Comparison of ENCODE assay signal across 14 mouse cellular contexts in genomic region chr16:56071317-56072232, GRCm38 (mm10). TPM values are rescaled to one million over a fixed set of nuclear protein-coding genes. Genes with fewer than 3 reads are reported as not detected.
DNase-seq lines count a peak whose midpoint lies in the region; ATAC-seq and TF ChIP-seq lines count a peak whose summit lies in the region.
"Had no signal": no experiment of that assay in that cellular context is flagged by ENCODE, and none has a peak within 500 bp of the region (broad histone marks: within the 10 kb centered on the region; RNA-seq: fewer than 3 reads in every experiment).

No protein-coding gene starts in this region.

- H3K4me2 ChIP-seq in lung, postnatal 0 days (replicated peaks; ENCODE audit: low read depth, low read length) = no peak overlapping the region
- no peak overlapping the region for H3K4me2 ChIP-seq in intestine, embryonic 16.5 days (ENCODE audit: low read depth, low read length)
- H3K4me2 ChIP-seq in forebrain, embryonic 16.5 days (ENCODE audit: low read length) = no peak overlapping the region
- H3K4me2 ChIP-seq: forebrain, embryonic 12.5 days; neural tube, embryonic 15.5 days had no signal

- no peaks in the 10 kb centered on the region for H3K36me3 ChIP-seq in lung, postnatal 0 days (ENCODE audit: insufficient read depth, low read length)
- no peaks in the 10 kb centered on the region for H3K36me3 ChIP-seq in intestine, embryonic 16.5 days (ENCODE audit: control insufficient read depth, insufficient read depth, low read length)
- H3K36me3 ChIP-seq in forebrain, embryonic 16.5 days (ENCODE audit: control insufficient read depth, insufficient read depth) = no peaks in the 10 kb centered on the region
- H3K36me3 ChIP-seq: forebrain, embryonic 12.5 days; neural tube, embryonic 15.5 days had no signal

- peak; percentile 5; the same call in 1 of the 2 replicates for ATAC-seq in lung, postnatal 0 days
- ATAC-seq in intestine, embryonic 16.5 days = peak; percentile 57
- no peak for ATAC-seq in forebrain, embryonic 16.5 days
- ATAC-seq: CD4-positive, CD25-positive, alpha-beta regulatory T cell, adult 4 months had no signal

- DNase-seq in lung, postnatal 0 days (ENCODE audit: low spot score) = no peak
- DNase-seq in lung, postnatal 4 days = no peak
- DNase-seq in MEL-GATA-1-ER (ENCODE audit: extremely low read depth, low read depth) = peak; percentile 79
- peak; percentile 45 to 76 for DNase-seq in spleen, postnatal 10 days (ENCODE audit: low spot score in 2 of 2)
- DNase-seq in ovary, postnatal 10 days (ENCODE audit: low spot score) = no peak
- no peak for DNase-seq in left cerebral cortex, postnatal 36 days (ENCODE audit: low spot score in 2 of 2)
- DNase-seq: kidney, postnatal 4 days; right cerebral cortex, postnatal 14 days; thymus, adult 2 months had no signal

- H3K4me3 ChIP-seq in lung, postnatal 0 days (ENCODE audit: low read depth, low read length) = no peak overlapping the region
- no peak overlapping the region for H3K4me3 ChIP-seq in intestine, embryonic 16.5 days (ENCODE audit: low read length)
- no peak overlapping the region for H3K4me3 ChIP-seq in forebrain, embryonic 16.5 days (replicated peaks; ENCODE audit: low read length)
- H3K4me3 ChIP-seq: forebrain, embryonic 12.5 days; neural tube, embryonic 15.5 days had no signal

- no peak for TF ChIP-seq CTCF in lung, postnatal 0 days (IDR thresholded peaks at IDR 0.05)

- H3K27me3 ChIP-seq in lung, postnatal 0 days (replicated peaks; ENCODE audit: insufficient read depth, low read length) = no peaks in the 10 kb centered on the region
- no peaks in the 10 kb centered on the region for H3K27me3 ChIP-seq in intestine, embryonic 16.5 days (replicated peaks; ENCODE audit: control insufficient read depth, insufficient read depth, low read length)
- H3K27me3 ChIP-seq in forebrain, embryonic 16.5 days (replicated peaks; ENCODE audit: control insufficient read depth, insufficient read depth, low read length) = 0 out of 2 replicates have a peak, but pooled peaks cover 3% of the 10 kb centered on the region
- H3K27me3 ChIP-seq: neural tube, embryonic 15.5 days had no signal

- no peak overlapping the region for H3K27ac ChIP-seq in lung, postnatal 0 days (ENCODE audit: low read length)
- no peak overlapping the region for H3K27ac ChIP-seq in intestine, embryonic 16.5 days (ENCODE audit: low read length)
- no peak overlapping the region for H3K27ac ChIP-seq in forebrain, embryonic 16.5 days (ENCODE audit: low read length)
- H3K27ac ChIP-seq: forebrain, embryonic 12.5 days; neural tube, embryonic 15.5 days had no signal

- no peak for TF ChIP-seq EP300 in lung, postnatal 0 days (IDR thresholded peaks at IDR 0.05)

- H3K4me1 ChIP-seq in lung, postnatal 0 days (ENCODE audit: insufficient read depth, low read depth, low read length) = no peaks in the 10 kb centered on the region; the same call in 1 of the 2 replicates
- H3K4me1 ChIP-seq in intestine, embryonic 16.5 days (ENCODE audit: control insufficient read depth, insufficient read depth, low read length) = peaks cover 7% of the 10 kb centered on the region; the same call in 1 of the 2 replicates
- H3K4me1 ChIP-seq in forebrain, embryonic 16.5 days (replicated peaks; ENCODE audit: control insufficient read depth, insufficient read depth, low read length) = peaks cover 7% of the 10 kb centered on the region

- no peaks in the 10 kb centered on the region for H3K9me3 ChIP-seq in lung, postnatal 0 days (ENCODE audit: low read length)
- H3K9me3 ChIP-seq in intestine, embryonic 16.5 days (ENCODE audit: control insufficient read depth, low read length) = no peaks in the 10 kb centered on the region
- H3K9me3 ChIP-seq in forebrain, embryonic 16.5 days (ENCODE audit: control insufficient read depth, low read length) = no peaks in the 10 kb centered on the region
- H3K9me3 ChIP-seq: forebrain, embryonic 12.5 days; neural tube, embryonic 15.5 days had no signal

- WGBS in lung, postnatal 0 days = 37% methylated on average over 5 of the region's 5 CpGs
- 45% methylated on average over 5 of the region's 5 CpGs for WGBS in intestine, embryonic 16.5 days
- WGBS in forebrain, embryonic 16.5 days = 45% methylated on average over 5 of the region's 5 CpGs

- intact Hi-C loops in left cerebral cortex, postnatal 36 days (cut with DNase I) = loop anchor here (10.0 kb wide), 1 partner anchor 97 kb away; the partner anchor contains the start of gene Zbtb11

- H3K9ac ChIP-seq in lung, postnatal 0 days (replicated peaks; ENCODE audit: low read depth) = no peak overlapping the region
- no peak overlapping the region for H3K9ac ChIP-seq in intestine, embryonic 16.5 days (ENCODE audit: low read depth, low read length)
- no peak overlapping the region for H3K9ac ChIP-seq in forebrain, embryonic 16.5 days (replicated peaks; ENCODE audit: low read depth, low read length)
- H3K9ac ChIP-seq: forebrain, embryonic 12.5 days; neural tube, embryonic 15.5 days had no signal

RNA-seq across cellular contexts. Expression of gene Senp7, which starts 23.4 kb away (rescaled TPM):
- polyA plus RNA-seq in lung, postnatal 0 days (2015; fragmentation: Nextera tagmentation; extraction: Ambion mirVana) = 19.9 and 21.2 TPM in 2 replicates
- 14.9 and 20.5 TPM in 2 replicates for polyA plus RNA-seq in intestine, embryonic 16.5 days (2015; fragmentation: Nextera tagmentation; extraction: Ambion mirVana)
- polyA plus RNA-seq in forebrain, embryonic 16.5 days (2015; fragmentation: Nextera tagmentation; extraction: Ambion mirVana) = 59.9 and 60.2 TPM in 2 replicates
- 10 to 100 TPM; 33.1 to 48.4 TPM for total RNA-seq in left cerebral cortex, postnatal 36 days (2021)

RNA-seq across cellular contexts. Expression of gene Trmt10c, which starts 34.0 kb away (rescaled TPM):
- polyA plus RNA-seq in lung, postnatal 0 days (2015; fragmentation: Nextera tagmentation; extraction: Ambion mirVana) = 13.0 and 16.0 TPM in 2 replicates
- 25.7 and 30.4 TPM in 2 replicates for polyA plus RNA-seq in intestine, embryonic 16.5 days (2015; fragmentation: Nextera tagmentation; extraction: Ambion mirVana)
- 27.1 and 27.4 TPM in 2 replicates for polyA plus RNA-seq in forebrain, embryonic 16.5 days (2015; fragmentation: Nextera tagmentation; extraction: Ambion mirVana)
- 10 to 100 TPM in 1 of 2 experiments, 1 to 10 TPM in 1; 8.5 to 10.9 TPM for total RNA-seq in left cerebral cortex, postnatal 36 days (2021)

RNA-seq across cellular contexts. Expression of gene Pcnp, which starts 42.0 kb away (rescaled TPM):
- polyA plus RNA-seq in lung, postnatal 0 days (2015; fragmentation: Nextera tagmentation; extraction: Ambion mirVana) = 166 and 175 TPM in 2 replicates
- 161 and 177 TPM in 2 replicates for polyA plus RNA-seq in intestine, embryonic 16.5 days (2015; fragmentation: Nextera tagmentation; extraction: Ambion mirVana)
- polyA plus RNA-seq in forebrain, embryonic 16.5 days (2015; fragmentation: Nextera tagmentation; extraction: Ambion mirVana) = 230 and 262 TPM in 2 replicates
- 100 to 1,000 TPM; 164 to 168 TPM for total RNA-seq in left cerebral cortex, postnatal 36 days (2021)

Comparison
In these comparisons a context has a peak if more than half of its experiments do, and no peak if none do; other contexts are left out.
1. DNase-seq: peak in MEL-GATA-1-ER (single experiment) and spleen, postnatal 10 days (2 of 2); none in lung, postnatal 0 days (single experiment), lung, postnatal 4 days (0 of 2), ovary, postnatal 10 days (single experiment) and left cerebral cortex, postnatal 36 days (0 of 2).